Mouse (Mus musculus): ENCODE measurements around the gene Rcsd1. TPM values are rescaled to one million over a fixed set of nuclear protein-coding genes. Genes with fewer than 3 reads are reported as not detected.

Gene Rcsd1
- total and polyA plus RNA-seq, 3 experiments: 57.2 to 81.5 (median 68.7) TPM

- Histone ChIP-seq H3K4me1 (ENCODE audit: control insufficient read depth, insufficient read depth, low read length) (peaks cover 2% of the 10 kb centered on the region; the same call in 1 of the 2 replicates), H3K79me2 (replicated peaks; ENCODE audit: control insufficient read depth, insufficient read depth, low read length) (no peaks in the 10 kb centered on the region), H3K27ac (peak overlapping the region; percentile 90), H3K27me3 (ENCODE audit: control insufficient read depth, insufficient read depth, low read length) (no peaks in the 10 kb centered on the region), H3K9ac (ENCODE audit: low read depth, low read length) (peak overlapping the region; percentile 88), H3K4me3 (peak overlapping the region; percentile 77), H3K36me3 (ENCODE audit: control insufficient read depth, insufficient read depth, low read length) (no peaks in the 10 kb centered on the region)
- WGBS: under 1% methylated on average over 16 of the region's 16 CpGs
- DNase-seq: peak; percentile 61 to 68
- peak; percentile 70 for TF ChIP-seq POLR2A (IDR thresholded peaks at IDR 0.05; ENCODE audit: insufficient read depth, low read depth, low read length)
- TF ChIP-seq EP300 (IDR thresholded peaks at IDR 0.05; ENCODE audit: insufficient read depth, low read depth, low read length): no peak
- intact Hi-C loops (cut with DNase I): loop anchor here (1.0 to 10.0 kb wide), 4 partner anchors 93 to 359 kb away; partner anchors contain the start of genes Dcaf6, Mpc2 and Pou2f1
These were observed 66.7 kb downstream of the Rcsd1 start for GRCm38 (mm10) chr1:165642780-165643311.

- intact Hi-C loops (cut with DNase I): loop anchor here (1.0 to 10.0 kb wide), 5 partner anchors 59 to 360 kb away; partner anchors contain the start of genes Dcaf6, Mpc2 and Pou2f1
- WGBS: under 1% methylated on average over 75 of the region's 75 CpGs
These were observed 67.5 kb downstream of the Rcsd1 start for GRCm38 (mm10) chr1:165641786-165642771.

GRCm38 (mm10) chr1:165641271-165641771 lies 68.2 kb downstream of the Rcsd1 start:
- peak; percentile 73 to 82 for DNase-seq
- H3K9ac ChIP-seq (ENCODE audit: low read depth, low read length): no peak overlapping the region
- peak overlapping the region; percentile 77 for H3K4me3 ChIP-seq
- no peaks in the 10 kb centered on the region for H3K27me3 ChIP-seq (ENCODE audit: control insufficient read depth, insufficient read depth, low read length)
- no peak for TF ChIP-seq POLR2A (IDR thresholded peaks at IDR 0.05; ENCODE audit: insufficient read depth, low read depth, low read length)
- TF ChIP-seq EP300 (IDR thresholded peaks at IDR 0.05; ENCODE audit: insufficient read depth, low read depth, low read length): peak; percentile 66; the same call in 1 of the 2 replicates
- TF ChIP-seq CTCF (IDR thresholded peaks at IDR 0.05): peak; percentile 87
- no peaks in the 10 kb centered on the region for H3K79me2 ChIP-seq (replicated peaks; ENCODE audit: control insufficient read depth, insufficient read depth, low read length)
- peaks cover 2% of the 10 kb centered on the region; the same call in 1 of the 2 replicates for H3K4me1 ChIP-seq (ENCODE audit: control insufficient read depth, insufficient read depth, low read length)
- H3K36me3 ChIP-seq (ENCODE audit: control insufficient read depth, insufficient read depth, low read length): no peaks in the 10 kb centered on the region
- intact Hi-C loops (cut with DNase I): loop anchor here (2.0 to 10.0 kb wide), 4 partner anchors 59 to 361 kb away; partner anchors contain the start of genes Dcaf6, Mpc2 and Pou2f1
- WGBS: 6% methylated on average over 16 of the region's 16 CpGs
- H3K27ac ChIP-seq: peak overlapping the region; percentile 90

More at GRCm38 (mm10) chr1:165641786-165642771, 67.5 kb downstream of the Rcsd1 start:
- peak; percentile 93 to 96 for DNase-seq
- Histone ChIP-seq H3K9ac (ENCODE audit: low read depth, low read length) (peak overlapping the region; percentile 88), H3K4me1 (ENCODE audit: control insufficient read depth, insufficient read depth, low read length) (peaks cover 2% of the 10 kb centered on the region; the same call in 1 of the 2 replicates), H3K79me2 (replicated peaks; ENCODE audit: control insufficient read depth, insufficient read depth, low read length) (no peaks in the 10 kb centered on the region), H3K36me3 (ENCODE audit: control insufficient read depth, insufficient read depth, low read length) (no peaks in the 10 kb centered on the region), H3K4me3 (peak overlapping the region; percentile 77), H3K27me3 (ENCODE audit: control insufficient read depth, insufficient read depth, low read length) (no peaks in the 10 kb centered on the region), H3K27ac (peak overlapping the region; percentile 90)
- TF ChIP-seq EP300 (IDR thresholded peaks at IDR 0.05; ENCODE audit: insufficient read depth, low read depth, low read length) (peak; percentile 84), CTCF (IDR thresholded peaks at IDR 0.05) (no peak), POLR2A (IDR thresholded peaks at IDR 0.05; ENCODE audit: insufficient read depth, low read depth, low read length) (peak; percentile 64)

- intact Hi-C loops (cut with DNase I): no loop called here
- no peaks in the 10 kb centered on the region; the same call in 1 of the 2 replicates for H3K4me1 ChIP-seq (ENCODE audit: control insufficient read depth, insufficient read depth, low read length)
- H3K27me3 ChIP-seq (ENCODE audit: control insufficient read depth, insufficient read depth, low read length): no peaks in the 10 kb centered on the region
- no peak overlapping the region for H3K9ac ChIP-seq (ENCODE audit: low read depth, low read length)
- whole genome bisulfite sequencing: 92% methylated on average over 8 of the region's 8 CpGs
- H3K27ac ChIP-seq: no peak overlapping the region
- H3K79me2 ChIP-seq (replicated peaks; ENCODE audit: control insufficient read depth, insufficient read depth, low read length): no peaks in the 10 kb centered on the region
- no peak for TF ChIP-seq EP300 (IDR thresholded peaks at IDR 0.05; ENCODE audit: insufficient read depth, low read depth, low read length)
- TF ChIP-seq CTCF (IDR thresholded peaks at IDR 0.05): no peak
- TF ChIP-seq POLR2A (IDR thresholded peaks at IDR 0.05; ENCODE audit: insufficient read depth, low read depth, low read length): no peak
- H3K4me3 ChIP-seq: no peak overlapping the region
- DNase-seq: no peak
- H3K36me3 ChIP-seq (ENCODE audit: control insufficient read depth, insufficient read depth, low read length): no peaks in the 10 kb centered on the region
These were observed 73.3 kb downstream of the Rcsd1 start for GRCm38 (mm10) chr1:165636289-165636688.

DNA sequence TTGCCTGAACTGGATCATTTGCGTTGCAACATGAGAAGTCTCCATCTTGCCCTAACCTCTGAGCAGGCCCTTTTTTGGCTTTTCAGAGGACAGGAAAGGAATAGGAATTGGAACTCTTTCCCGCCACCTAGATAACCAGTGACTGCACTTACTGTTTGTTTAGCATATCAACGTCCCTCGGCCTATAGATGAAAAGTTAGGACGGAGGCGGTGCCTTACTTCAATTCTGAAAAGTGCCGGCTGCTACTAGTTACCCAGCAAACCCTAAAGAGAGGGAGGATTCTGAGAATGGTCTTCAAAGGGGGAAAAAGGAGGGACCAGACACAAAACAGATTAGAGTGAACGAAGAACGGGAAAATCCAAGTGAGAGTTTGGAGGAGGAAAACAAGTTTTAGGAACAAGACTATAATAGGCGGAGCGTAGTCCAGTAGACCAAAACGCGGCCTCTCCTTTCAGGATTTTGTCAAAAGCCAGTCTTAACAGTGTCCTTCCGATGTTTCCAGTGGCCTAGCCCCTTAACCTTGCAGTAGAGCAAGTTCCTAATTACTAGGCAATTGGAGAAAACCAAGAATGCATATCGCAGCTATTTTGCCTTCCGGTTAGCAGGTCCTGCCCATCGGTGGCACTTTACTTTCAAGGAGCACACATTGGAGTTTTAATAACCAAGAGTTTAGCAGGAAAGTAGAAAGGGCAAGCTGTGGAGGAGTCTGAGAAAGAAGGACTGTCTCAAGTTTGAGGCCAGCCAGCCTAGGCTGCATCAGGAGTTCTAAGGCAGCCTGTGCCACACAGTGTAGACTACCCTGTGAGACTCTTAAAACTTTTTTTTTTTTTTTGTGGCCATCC lies 74.3 kb downstream of the Rcsd1 start:
- Histone ChIP-seq H3K4me1 (ENCODE audit: control insufficient read depth, insufficient read depth, low read length) (peaks cover 2% of the 10 kb centered on the region), H3K79me2 (replicated peaks; ENCODE audit: control insufficient read depth, insufficient read depth, low read length) (no peaks in the 10 kb centered on the region), H3K4me3 (peak overlapping the region; percentile 77), H3K27ac (peak overlapping the region; percentile 77), H3K36me3 (ENCODE audit: control insufficient read depth, insufficient read depth, low read length) (no peaks in the 10 kb centered on the region), H3K27me3 (ENCODE audit: control insufficient read depth, insufficient read depth, low read length) (no peaks in the 10 kb centered on the region), H3K9ac (ENCODE audit: low read depth, low read length) (no peak overlapping the region)
- no peak for TF ChIP-seq POLR2A (IDR thresholded peaks at IDR 0.05; ENCODE audit: insufficient read depth, low read depth, low read length)
- TF ChIP-seq CTCF (IDR thresholded peaks at IDR 0.05): no peak
- TF ChIP-seq EP300 (IDR thresholded peaks at IDR 0.05; ENCODE audit: insufficient read depth, low read depth, low read length): no peak
- 62% methylated on average over 17 of the region's 17 CpGs for WGBS
- DNase-seq: no peak
- intact Hi-C loops (cut with DNase I): loop anchor here (2.0 kb wide), 1 partner anchor 16 kb away; no protein-coding TSS in a partner anchor

Measured in heart, adult 2 months (tissue).